Mouse (Mus musculus) left cerebral cortex, postnatal 25 days (tissue): ENCODE measurements around the gene Stxbp1. TPM values are rescaled to one million over a fixed set of nuclear protein-coding genes. Genes with fewer than 3 reads are reported as not detected.
"Not testable (repeated sequence)": the region's sequence is repeated elsewhere in the genome, so short reads cannot be mapped to it uniquely, and the experiment has no call there.

Experiments used
- DNase-seq, 2 experiments: peaks; one replicate each; pipeline ENCODE4 v3.0.0; 2022; ENCODE audit warnings: low spot score in 2 of 2, mixed read lengths in 1 of 2
- intact Hi-C: fragments of 180-260 bp; cut with DNase I; formaldehyde crosslinking; loops from one replicate; pipeline ENCODE4 v1.15.1; 2025
- total RNA-seq, 2 experiments: library from RNA; stranded (reverse); gene quantifications; 2 replicates each; pipeline ENCODE4 v1.2.3; 2021

Stxbp1 gene
- total RNA-seq, 2 experiments from 2014 or later = 957 to 1,021 TPM

DNA sequence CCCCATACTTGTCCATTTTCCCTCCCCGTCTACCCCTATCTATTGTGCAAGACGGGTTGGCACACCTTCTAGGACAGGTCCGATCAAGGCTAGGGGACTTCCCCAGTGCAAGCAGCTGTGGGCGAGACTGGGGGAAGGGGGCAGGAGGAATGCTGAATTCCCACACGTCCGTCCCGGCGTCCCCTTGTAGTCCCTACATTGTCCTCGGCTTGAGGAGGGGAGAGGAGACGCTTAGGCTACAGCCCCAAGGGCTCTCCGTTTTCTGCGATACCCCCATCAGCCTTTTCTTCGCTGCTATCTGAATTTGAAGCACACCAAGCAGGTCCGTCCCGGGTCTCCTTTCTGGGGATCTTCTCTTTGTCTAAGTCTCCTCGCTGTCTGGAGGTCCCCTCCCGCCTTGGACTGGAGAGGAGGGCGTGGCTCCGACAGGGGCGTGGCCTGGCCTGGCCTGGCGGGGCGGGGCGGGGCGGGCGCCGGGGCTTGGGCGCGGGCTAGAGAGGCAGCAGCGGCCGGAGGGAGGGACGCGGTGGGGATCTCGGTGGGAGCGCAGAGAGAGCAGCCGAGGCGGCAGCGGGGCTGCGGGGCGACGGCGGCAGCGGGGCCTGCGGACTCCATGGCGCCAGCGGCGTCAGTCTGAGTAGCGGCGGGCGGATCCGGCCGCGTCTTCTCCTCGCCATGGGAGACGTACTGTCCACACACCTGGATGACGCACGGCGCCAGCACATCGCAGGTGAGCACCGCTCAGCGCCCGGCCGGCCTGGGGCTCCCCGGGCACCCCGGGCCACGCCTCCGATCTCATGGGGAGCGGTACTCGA lies 28.8 kb upstream of the Stxbp1 start, which contains the start of gene Fam129b:
Fam129b (plus strand) TSS at position 440 of the 815 bp plus-strand sequence.
- peak; percentile 66 to 73 for DNase-seq
- intact Hi-C loops = loop anchor here (2.0 kb wide), 1 partner anchor 33 kb away; no protein-coding TSS in a partner anchor

DNA sequence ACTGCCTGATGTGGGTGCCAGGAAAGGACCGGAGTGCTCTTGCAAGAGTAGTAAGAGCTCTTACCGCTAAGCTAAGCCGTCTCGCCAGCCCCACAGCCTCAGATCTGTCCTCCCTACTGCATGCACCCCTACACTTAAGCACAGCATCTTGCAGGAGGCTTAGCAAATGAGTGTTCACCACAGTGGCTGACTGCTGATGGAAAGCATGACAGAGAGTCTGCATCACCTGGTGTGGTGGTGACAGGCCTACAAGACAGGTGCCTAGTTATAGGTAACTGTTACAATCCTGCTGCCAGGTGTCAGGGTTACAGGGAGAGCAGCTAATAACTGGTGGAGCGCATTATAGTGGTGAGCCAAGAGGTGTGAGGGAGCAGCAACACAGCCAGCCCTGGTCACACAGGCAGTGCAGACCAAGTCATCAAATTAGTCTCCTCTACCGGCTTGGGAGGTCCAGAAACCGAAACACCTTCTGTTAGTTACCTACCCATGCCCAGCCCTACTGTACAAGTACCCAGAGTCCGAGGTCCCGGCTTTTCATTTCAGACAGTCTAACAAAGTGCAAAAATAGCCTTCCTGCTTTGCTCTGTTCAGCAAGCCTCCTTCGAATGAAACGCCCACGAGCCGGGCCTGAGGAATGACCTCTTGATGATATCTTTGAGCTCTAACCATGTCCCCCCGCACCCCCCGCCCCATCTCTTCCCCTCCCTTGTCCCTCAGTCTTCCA lies 28.1 kb upstream of the Stxbp1 start:
- intact Hi-C loops = no loop called here
- DNase-seq = no peak

DNA sequence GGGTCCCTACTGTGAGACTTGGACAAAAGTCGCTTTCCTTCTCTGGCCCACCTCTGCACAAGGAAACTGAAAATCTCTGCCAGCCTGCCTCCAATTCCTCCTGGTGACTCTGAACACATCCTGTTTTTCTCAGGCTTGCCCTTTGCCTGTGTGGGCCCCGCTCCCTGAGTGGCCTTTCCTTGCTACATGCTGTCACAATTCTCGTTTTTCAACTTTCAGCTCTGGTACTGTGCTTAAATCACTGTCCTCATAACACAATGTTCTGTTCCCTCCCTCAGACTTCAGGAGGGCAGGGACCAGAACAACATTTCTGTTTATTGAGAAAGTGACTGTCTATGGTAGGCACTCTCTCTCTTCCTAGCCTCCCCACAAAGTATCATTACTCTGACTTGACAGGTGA lies 27.0 kb upstream of the Stxbp1 start:
- no peak for DNase-seq
- intact Hi-C loops = no loop called here

DNA sequence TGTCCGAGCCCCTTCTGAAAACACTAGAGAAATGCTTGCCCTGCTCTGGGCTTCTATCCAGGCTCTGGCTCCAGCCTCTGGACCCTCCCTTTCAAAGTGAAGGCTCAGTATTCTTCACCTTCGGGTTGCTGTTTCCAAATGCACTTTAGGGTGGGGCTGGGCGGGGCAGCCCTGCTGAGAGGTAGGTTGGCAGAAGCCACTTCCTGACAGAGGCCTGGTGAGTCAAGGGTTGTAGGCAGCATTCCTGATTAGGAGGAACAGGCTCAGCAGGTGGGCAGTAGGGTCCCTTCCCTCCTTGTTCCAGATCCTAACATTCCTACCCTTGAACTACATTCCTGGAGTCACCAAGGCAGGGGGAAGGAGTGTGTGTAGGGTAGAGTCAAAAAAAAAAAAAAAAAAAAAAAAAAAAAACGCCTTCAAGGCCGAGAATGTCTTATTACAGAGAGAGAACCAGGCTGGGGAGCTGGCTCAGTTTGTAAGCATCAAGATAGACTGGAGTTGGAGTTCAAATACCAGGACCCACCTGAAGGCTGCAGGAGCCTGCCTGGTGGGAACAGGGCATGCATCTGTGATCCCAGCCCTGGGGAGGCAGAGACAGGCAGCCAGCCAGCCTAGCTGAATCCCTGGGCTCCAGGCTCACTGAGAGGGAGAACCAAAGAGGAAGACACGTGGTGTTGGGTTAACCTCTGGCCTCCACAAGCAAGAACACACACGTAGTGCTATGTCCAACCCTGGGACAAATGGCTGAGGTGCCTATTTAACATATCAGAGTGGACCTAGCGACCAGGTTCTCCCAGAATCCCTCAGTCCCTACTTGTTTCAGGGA lies 23.4 kb upstream of the Stxbp1 start:
- no peak for DNase-seq
- intact Hi-C loops = no loop called here

DNA sequence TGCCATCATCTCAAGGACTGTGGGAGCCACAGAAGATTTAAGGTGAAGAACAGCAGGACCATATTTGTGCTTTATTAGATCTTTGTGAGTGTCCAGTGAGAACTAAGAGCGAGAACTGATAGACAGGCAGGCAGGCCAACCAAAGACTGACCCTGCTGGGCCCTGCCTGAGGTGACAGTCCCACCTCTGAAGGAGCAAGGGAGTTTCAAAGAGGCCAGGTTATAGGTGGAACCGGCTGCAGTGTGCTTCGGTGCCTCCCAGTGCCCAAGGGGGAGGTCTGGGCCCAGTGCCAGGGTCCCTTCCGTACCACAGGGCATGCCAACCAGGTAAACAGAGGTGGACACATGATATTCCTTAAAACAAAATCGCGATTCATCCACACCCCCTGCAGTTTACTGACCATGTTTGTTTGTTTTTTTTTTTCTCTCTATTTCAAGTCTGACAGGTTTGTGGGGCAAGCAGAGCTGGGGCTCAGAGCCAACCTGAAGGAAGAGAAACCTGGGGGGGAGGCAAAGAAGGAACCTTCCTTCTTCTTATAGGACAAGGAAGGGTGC lies 22.8 kb upstream of the Stxbp1 start:
- DNase-seq = no peak
- intact Hi-C loops = no loop called here

DNA sequence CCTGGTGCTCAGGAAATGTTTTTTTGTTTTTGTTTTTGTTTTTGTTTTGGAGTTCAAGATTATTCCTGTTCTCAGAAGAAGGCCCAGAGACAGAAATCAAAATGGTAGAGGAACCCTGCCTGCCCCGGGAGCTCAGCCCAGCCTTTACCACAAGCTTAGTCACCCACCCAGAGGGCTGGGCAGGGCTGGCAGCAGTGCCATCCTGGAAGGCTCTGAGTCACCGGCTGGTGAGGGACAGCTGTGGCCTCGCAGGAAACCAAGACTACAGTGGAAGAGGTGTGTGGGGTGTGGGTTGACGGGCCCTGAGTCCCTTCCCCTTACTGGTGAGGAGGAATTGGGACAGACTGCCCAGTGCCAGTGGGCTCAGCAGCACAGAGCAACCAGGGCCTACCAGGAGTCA lies 20.3 kb upstream of the Stxbp1 start:
- intact Hi-C loops = no loop called here
- peak in 1 of 2 experiments; percentile 39 for DNase-seq

DNA sequence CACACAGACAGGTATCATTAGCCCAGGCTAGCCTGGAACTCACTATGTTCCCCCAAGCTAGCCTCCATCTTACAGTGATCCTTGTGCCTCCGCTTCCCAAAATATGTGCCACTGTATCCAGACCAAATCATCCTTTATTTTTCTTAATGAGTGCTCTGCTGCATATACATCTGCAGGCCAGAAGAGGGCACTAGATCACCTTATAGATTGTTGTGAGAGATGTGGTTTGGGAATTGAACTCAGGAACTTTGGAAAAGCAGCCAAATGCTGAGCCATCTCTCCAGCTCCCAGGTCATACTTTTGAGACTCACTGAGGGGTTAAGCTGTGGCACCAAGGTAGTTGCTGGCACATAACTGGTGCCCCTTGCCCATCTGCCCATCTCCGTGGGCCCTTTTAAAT lies 17.7 kb upstream of the Stxbp1 start:
- intact Hi-C loops = loop anchor here (1.0 kb wide), 2 partner anchors 48 to 64 kb away; no protein-coding TSS in a partner anchor
- DNase-seq = no peak

DNA sequence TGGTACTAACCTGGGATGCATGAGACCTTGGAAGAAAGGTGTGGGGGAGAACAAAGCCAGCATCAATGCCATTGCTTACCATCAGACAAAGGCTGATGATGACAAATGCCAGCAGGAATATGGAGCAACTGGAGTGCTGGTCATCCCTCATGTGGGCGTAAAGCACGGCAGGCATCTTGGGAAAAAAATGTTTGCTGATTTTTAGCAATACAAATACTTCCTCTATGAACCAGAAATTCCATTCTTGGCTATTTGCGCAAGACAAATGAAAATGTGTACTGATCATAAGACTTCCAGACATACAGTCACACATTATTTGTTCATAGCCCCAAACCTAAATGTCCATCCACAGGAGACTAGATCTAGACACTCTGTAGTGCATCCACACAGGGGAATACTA lies 16.3 kb upstream of the Stxbp1 start:
- intact Hi-C loops = no loop called here
- DNase-seq = no peak

DNA sequence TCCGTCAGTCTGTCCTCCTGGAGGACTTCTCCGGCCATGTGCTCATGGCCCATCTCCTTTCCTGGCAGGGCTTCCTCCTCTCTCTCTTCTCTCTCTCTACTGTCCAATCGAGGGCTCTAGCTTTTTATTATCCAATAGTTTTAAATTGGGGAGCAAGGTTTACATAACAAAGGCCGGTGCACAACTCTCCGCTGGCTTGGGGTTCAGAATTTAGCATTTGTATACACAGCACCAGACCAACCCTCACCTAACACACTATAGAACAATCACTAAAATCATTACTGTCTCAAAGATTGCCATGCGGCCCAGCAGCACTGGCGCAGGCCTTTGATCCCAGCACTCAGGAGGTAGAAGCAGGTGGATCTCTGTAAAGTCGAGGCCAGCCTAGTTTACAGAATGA lies 13.8 kb upstream of the Stxbp1 start:
- DNase-seq = no peak
- intact Hi-C loops = no loop called here

DNA sequence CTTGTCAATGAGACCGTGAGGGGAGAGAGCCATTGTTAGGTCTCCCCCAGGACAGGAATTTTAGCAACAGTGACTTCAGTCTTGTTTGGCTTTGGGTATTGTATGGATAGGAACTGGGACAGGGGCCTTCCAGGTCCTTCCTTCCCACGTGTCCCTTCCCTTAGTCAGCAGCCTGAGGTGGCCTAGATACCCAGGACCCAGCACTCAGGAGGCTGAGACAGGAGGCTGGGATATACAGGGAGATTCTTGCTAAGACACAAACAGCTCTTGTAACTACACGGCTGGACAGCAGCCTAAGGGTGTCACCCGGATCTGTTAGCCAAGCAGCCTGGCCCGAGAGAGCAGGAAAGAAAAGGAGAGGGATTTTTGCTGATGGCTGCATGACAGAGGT lies 12.6 kb upstream of the Stxbp1 start:
- intact Hi-C loops = loop anchor here (5.0 kb wide), 1 partner anchor 147 kb away; the partner anchor contains the start of gene Cdk9
- no peak for DNase-seq

DNA sequence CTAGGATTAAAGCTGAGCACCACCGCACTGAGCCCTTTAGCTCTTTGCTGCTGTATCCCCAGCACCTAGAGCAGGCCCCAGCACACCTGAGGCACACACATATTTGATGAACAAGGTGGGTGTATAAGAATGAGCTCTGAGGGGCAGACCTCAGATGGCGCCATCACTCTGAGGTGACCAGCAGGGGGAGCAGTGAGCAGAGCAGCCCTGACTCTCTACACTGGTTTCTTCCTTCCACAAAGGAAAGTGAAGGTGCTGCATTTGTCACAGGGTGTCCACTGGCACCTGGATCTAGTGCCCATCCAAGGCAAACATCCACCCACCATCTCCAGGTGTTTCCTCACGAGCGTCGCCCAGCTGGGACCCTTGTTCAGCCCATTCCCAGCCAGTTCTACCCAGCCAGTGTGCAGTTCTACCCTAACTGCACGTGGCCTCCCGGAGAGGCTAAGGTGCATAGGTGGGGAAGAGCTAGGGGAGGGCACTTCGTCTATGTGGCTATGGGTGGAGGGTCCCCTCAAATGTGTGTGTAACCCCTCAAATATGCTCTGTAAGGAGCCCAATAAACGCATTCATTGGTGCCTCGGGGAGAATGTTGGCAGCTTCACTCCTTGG lies 12.1 kb upstream of the Stxbp1 start:
- intact Hi-C loops = loop anchor here (5.0 kb wide), 1 partner anchor 147 kb away; the partner anchor contains the start of gene Cdk9
- DNase-seq = no peak

DNA sequence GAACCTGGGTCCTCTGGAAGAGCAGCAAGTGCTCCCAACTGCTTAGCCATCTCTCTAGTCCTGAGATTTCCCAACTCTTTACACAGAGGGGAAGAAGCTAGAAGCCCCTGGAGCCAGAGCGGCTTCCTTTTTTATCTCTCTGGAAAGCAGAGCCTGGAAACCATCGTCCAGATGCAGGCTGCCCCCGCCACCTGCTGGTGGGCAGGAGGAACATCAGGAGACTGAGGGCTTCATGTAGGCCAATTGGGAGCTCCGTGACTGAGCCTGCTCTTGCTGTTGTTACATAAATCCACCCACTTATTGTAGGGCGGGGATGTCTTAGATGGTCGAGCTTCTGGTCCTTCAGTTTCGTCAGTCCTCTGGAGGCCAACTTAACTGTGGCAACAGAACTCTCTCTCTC lies 10.5 kb upstream of the Stxbp1 start:
- intact Hi-C loops = loop anchor here (5.0 kb wide), 1 partner anchor 145 kb away; the partner anchor contains the start of gene Cdk9
- peak; percentile 79 to 92 for DNase-seq

DNA sequence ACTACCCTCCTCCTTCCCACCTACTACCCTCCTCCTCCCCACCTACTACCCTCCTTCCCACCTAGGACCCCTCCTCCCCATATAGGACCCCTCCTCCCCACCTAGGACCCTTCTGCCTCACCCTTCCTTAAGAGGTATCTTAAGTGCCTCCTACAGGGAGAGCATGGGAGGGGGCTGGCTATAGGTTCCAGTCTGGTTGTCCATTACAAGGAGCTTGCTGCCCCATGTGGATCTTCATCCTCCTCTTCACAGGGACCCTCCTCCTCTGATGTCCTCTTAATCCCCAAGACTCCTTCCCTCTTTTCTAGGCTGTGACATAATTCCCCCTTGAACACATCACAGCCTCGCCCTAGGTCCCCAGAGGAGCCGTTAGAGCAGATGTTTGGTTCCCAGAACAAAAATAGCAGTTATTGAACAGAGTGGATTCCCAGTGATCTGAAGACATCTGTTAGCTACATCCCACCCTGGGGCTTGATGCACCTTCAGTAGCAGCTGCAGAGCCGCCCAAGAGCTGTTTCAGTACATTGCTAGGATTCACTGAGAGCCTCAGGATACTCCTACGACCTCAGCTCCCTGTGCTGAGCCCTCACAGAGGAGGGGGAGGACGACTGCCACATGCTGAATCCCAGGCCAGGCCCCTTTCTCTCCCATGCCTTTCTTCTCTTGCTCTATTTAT lies 8.9 kb upstream of the Stxbp1 start:
- no peak for DNase-seq
- intact Hi-C loops = loop anchor here (5.0 kb wide), 1 partner anchor 144 kb away; the partner anchor contains the start of gene Cdk9

DNA sequence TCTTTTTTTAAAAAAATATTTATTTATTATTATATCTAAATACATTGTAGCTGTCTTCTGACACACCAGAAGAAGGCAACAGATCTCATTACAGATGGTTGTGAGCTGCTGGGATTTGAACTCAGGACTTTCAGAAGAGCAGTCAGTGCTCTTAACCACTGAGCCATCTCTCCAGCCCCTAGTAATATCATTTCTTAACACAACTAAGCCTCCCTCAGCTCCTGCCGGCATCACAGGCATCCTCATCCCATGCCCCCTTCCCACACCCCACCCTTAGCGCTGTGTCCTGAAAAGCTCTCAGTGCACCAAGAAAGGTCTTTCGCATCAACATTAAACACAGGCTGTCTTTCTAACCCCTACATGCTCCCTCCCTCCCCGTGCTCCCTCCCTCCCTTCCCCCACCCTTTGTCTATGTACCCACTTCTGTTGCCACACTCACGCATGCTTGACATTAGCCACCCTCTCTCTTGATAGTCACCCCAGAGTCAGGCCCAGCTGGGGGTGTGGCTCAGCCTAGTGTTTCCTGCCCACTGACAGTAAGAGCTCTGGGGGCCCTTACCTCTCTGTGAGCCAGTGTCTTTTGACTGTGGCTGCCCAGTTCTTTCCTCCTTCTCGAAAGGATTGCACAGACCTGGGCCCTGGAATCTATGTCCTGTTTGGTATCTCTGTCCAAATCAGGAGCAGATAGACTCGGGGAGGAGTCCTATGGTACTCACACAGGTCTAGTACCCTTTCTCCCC lies 8.2 kb upstream of the Stxbp1 start:
- intact Hi-C loops = loop anchor here (5.0 kb wide), 1 partner anchor 143 kb away; the partner anchor contains the start of gene Cdk9
- DNase-seq = no peak

DNA sequence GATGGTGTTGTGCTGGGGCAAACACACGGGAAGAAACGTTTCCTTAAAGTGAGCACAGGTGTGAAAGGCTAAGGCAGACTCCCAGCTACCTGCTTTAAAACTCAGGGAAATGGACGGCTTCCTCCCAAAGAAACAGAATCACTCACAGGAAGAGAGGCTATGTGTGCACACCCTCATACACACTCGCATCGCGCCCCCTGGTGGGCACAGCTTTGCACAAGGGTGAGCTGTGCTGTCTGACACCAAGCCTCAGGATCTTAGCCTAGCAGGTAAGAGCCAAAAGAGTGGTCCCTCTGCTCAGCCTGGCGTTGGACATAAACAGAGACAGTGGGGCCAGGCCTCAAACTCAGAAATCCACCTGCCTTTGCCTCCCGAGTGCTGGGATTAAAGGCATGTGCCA lies 7.2 kb upstream of the Stxbp1 start:
- intact Hi-C loops = loop anchor here (1.0 kb wide), 1 partner anchor 75 kb away; no protein-coding TSS in a partner anchor
- peak; percentile 89 to 92 for DNase-seq

DNA sequence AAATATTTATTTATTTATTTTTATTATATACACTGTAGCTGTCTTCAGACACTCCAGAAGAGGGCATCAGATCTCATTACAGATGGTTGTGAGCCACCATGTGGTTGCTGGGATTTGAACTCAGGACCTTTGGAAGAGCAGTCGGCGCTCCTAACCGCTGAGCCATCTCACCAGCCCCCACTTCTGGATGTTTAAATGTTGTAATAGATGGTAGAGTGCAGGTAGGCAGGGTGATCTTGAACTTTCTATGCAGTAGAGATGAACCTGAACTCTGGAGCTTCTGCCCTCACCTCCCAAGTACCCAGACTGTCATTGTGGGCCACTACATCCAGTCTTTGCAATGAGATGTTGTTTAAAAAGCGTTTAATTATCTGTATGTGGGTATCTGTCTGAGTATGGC lies 6.7 kb upstream of the Stxbp1 start:
- not testable (repeated sequence) for DNase-seq
- intact Hi-C loops = loop anchor here (1.0 kb wide), 1 partner anchor 74 kb away; no protein-coding TSS in a partner anchor

DNA sequence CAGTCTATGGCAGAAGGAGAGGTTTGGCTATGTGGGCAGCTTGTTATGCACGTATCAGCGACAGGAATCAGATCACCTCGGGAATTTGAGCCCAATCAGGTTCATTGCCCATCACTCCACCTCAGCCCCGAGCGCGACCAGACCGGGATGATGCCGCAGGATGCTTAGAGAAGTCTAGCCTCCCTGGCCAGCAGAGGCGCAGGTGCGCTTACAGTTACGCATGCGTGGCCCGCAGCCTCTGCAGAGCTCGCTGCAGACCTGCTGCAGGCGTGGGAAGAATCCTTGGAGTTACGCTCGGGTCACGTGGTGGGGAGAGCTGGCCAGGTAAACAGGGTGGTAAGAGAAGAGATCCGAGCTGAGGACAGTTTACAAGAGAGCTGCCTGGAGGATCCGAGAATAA lies 5.1 kb upstream of the Stxbp1 start:
- intact Hi-C loops = loop anchor here (1.0 kb wide), 1 partner anchor 35 kb away; no protein-coding TSS in a partner anchor
- peak; percentile 82 to 90 for DNase-seq

DNA sequence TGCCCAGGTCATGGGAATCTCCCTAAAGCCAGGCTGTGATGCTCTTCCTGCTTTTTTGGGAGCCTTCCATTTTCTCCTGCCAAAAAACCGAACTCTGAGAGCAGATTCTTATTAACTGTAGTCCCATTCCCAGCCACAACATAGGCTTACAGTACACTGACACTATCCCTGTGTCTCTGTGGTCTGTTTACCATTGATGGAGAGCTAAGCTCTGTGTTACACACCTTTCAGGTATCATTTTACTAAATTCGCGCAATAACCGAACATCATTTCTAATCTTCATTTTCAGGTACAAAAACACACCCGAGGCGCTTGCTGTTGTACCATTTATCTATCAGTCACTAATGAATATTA lies 400 bp upstream of the Stxbp1 start:
- intact Hi-C loops = no loop called here
- no peak for DNase-seq
